Mouse (Mus musculus) cerebellum, adult 18-20 months (tissue): ENCODE results near the gene Sox1.

ENCODE experiments used
- DNase-seq, 2 experiments: peaks; one replicate each; pipeline ENCODE4 v3.0.0; 2021

The Sox1 gene

GRCm38 (mm10) chr8:12395071-12396031, at the start of gene Sox1:
Gene Sox1, plus strand, starts transcription at chr8:12395295.
- peak; percentile 18 to 23 for DNase-seq

GRCm38 (mm10) chr8:12345881-12346280, 49.2 kb upstream of the Sox1 start:
- DNase-seq, result no peak

DNA sequence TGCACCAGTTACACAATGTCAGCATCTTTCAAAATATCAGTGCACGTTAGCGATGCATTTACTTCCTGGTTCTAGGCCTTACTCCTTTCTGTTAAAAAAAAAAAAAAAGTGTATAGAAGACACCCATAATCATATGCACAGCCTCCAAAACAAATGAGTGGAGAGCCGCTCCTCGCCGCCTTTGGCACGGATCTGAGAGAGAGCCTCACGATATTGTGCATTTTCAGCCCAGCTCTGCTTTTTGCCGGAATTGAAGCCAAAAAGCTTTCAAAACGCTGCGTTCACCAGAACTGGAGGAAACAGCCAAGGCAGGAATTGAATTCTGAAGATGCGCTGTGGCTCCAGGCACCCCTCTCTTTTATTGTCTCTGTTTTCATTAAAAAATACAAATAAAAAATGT, 48.2 kb upstream of the Sox1 start:
- DNase-seq, result no peak

GRCm38 (mm10) chr8:12348306-12348705, 46.8 kb upstream of the Sox1 start:
- DNase-seq, result no peak

- DNase-seq, result no peak
Measured at GRCm38 (mm10) chr8:12349591-12349990, 45.5 kb upstream of the Sox1 start.

DNA sequence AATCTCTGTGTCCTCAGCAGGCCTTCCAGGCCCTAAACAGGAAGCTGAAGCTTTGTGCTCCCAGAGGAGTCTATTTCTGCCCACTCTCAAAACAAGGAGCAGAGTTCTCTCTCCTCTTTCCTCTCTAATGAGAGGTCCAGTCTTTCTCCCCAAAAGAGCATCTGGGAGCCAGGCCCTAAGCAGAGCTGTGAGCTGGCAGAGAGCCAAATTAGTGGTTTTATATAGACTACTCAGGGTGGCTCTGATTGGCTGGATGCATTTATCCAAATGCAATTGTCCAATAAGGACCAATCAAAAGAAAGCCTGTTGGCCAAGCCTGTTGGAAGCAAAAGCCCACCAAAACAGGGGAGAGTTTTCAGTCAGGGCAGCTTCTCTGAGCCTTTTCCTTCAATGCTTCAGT, 44.0 kb upstream of the Sox1 start:
- no peak for DNase-seq

DNA sequence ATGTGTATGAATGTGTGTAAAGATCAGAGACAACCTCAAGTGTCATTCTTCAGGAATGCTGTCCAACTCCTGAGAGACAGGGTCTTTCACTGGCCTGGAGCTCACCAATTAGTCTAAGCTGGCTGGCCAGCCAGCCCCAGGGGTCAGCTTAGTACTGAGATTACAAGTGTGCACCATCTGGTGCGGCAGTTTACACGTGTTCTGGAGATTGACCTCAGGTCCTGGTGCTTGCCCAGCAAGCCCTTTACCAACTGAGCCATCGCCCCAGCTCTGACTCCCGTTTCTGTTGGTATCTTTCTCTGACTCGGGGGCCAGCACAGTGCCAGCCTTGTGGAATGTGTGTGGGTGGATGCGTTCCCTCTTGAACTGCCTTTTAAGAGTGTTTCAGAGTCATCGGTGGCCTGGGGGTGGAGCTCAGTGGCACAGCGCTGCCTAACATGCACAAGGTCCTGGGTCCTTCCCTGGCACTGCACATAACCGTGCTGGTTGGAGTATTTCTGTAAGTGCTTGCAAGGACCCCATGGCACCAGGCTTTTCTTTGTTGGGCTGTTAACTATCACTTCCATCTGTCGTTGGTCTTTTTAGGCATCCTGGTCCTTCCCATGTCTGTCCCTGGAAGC, 40.6 kb upstream of the Sox1 start:
- no peak for DNase-seq

GRCm38 (mm10) chr8:12368161-12368560, 26.9 kb upstream of the Sox1 start:
- DNase-seq, result no peak

GRCm38 (mm10) chr8:12368856-12369255, 26.2 kb upstream of the Sox1 start:
- DNase-seq, result no peak

DNA sequence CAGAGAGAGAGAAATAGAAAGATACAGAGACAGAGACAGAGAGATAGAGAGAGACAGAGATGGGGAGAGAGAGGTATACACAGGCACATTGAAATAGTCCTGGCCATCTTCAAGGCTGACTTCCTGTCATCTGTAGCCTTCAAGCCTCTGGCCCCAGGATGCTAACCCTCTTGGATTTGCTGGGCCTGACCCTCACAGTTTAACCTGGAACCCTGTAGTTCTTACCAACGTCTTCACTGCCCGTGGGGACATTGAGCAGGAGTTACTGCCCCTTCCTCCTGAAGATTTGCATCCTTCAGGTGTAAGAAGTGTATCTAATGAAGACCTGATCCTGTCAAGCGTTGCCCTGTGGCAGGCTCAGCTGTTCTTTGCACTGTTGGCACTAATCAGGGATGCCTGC, 14.0 kb upstream of the Sox1 start:
- no peak for DNase-seq

- no peak for DNase-seq
Measured at GRCm38 (mm10) chr8:12382707-12383561, 12.2 kb upstream of the Sox1 start.

- peak in 1 of 2 experiments; percentile 21 for DNase-seq
Measured at GRCm38 (mm10) chr8:12383979-12384890, 10.9 kb upstream of the Sox1 start.

GRCm38 (mm10) chr8:12384996-12385685, 10.0 kb upstream of the Sox1 start:
- DNase-seq, result peak; percentile 9 to 17

- no peak for DNase-seq
Measured at GRCm38 (mm10) chr8:12385686-12386488, 9.2 kb upstream of the Sox1 start.

DNA sequence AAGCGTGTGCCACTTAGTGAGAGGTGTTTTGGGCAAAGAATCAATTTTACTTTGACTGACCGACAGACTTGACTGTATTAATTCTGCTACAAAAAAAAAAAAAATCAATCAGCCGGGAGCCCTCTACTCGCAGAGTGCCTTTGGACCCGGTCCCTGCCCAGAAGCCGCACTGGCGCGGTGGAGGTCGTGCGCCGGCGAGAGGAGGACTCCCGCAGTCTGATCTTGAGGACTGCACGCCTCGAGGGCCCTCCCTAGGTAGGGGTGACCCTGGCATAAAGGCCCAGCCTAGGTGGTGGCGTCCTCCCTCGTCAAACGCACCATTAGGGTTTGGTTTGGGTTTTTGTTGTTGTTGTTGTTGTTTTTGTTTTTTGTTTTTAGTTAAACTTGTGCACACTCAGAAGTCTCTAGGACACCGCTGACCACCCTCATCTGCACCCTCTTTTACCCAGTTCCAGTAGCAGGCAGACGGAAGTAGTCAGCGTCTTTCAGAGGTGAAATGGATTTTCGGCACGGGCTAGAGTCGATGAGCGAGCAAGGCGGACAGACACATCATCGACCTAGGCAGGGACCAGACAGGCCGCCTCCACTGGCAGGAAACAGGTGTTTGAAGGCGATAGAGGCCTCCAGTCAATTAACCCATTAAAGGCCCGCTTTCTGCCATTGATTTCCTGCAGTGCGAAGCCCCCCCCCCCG, 8.4 kb upstream of the Sox1 start:
- no peak for DNase-seq

DNA sequence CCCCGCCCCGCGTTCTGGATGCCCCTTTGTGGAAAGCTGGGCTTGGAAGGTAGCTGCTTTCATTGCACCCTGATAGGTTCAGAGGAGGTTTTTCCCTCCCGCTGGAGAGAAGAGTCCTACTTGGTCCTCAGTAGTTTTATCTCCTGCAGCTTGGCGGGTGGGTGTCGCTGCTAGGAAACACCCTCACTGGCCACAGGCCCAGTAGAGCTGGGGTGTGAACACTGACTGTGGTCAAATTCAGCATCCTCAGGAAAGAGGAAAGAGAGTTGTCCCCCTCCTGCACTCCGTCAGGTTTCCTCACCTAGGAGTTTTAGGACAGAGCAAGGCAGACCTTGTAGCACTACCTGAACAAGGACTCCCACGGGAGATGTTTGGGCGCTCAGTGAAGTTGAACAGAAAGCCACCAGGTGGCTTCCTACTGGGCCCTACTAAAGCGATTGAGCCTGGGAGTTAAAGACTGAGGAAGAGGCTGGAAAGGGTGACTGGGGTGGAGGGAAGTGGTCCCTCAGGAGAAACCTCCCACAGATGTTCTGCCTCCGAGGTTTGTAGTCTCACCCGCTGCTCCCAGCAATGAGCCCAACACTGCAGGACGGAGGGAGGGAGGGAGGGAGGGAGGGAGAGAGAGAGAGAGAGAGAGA, 7.8 kb upstream of the Sox1 start:
- no peak for DNase-seq

- DNase-seq, result no peak
Measured at GRCm38 (mm10) chr8:12387901-12388300, 7.2 kb upstream of the Sox1 start.

- DNase-seq, result no peak
Measured at GRCm38 (mm10) chr8:12388390-12389115, 6.5 kb upstream of the Sox1 start.

DNA sequence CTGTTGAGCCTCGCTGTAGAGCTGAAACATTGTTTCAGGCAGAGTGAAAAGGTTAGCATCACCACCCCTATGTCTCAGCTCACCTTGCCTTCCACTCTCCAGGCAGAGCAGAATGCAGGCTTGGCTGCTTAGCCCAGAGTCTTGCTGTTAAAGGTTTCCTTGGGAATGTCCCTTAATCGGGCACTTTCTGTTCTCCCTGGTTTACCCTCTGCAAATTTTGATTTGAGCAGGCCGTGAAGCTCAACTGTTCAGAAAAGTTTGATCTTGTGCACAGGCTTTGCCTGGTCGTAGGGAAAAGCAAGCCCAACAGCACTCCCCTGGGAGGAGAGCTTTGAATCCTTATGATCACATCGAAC, 6.0 kb upstream of the Sox1 start:
- DNase-seq, result no peak
